Mouse (Mus musculus) lung, embryonic 14.5 days (tissue): ENCODE data around the gene Bhlhe23. TPM values are rescaled to one million over a fixed set of nuclear protein-coding genes. Genes with fewer than 3 reads are reported as not detected.

ENCODE experiments used
- ATAC-seq: fragments of 200-750 bp; cut with Nextera tagmentation; 2 replicates; pipeline ENCODE4 v1.8.0; 2017; ENCODE audit warnings: mild to moderate bottlenecking, moderate TSS enrichment, moderate library complexity; ENCODE audit not compliant: insufficient read depth
- DNase-seq: peaks from one replicate; pipeline ENCODE4 v3.0.0-alpha.2; 2015
- H3K27ac ChIP-seq: fragments of 300-500 bp; sonication (generic); 2 replicates; pipeline ENCODE4 v1.5.1; 2014; ENCODE audit warnings: low read depth, mild to moderate bottlenecking, moderate library complexity
- H3K27me3 ChIP-seq: fragments of 300-500 bp; sonication (generic); 2 replicates; pipeline ENCODE4 v1.6.1; 2014; ENCODE audit warnings: low read length, control low read depth; ENCODE audit not compliant: insufficient read depth
- H3K36me3 ChIP-seq: fragments of 300-500 bp; sonication (generic); 2 replicates; pipeline ENCODE4 v1.6.1; 2014; ENCODE audit warnings: control low read depth; ENCODE audit not compliant: insufficient read depth
- H3K4me1 ChIP-seq: fragments of 300-500 bp; sonication (generic); 2 replicates; pipeline ENCODE4 v1.6.1; 2014; ENCODE audit warnings: antibody characterized with exemption, control low read depth; ENCODE audit not compliant: insufficient read depth
- H3K4me2 ChIP-seq: fragments of 300-500 bp; sonication (generic); 2 replicates; pipeline ENCODE4 v1.6.1; 2014; ENCODE audit warnings: mild to moderate bottlenecking
- H3K4me3 ChIP-seq: fragments of 300-500 bp; sonication (generic); 2 replicates; pipeline ENCODE4 v1.5.1; 2014; ENCODE audit warnings: low read depth, low read length
- H3K9ac ChIP-seq: fragments of 300-500 bp; sonication (generic); 2 replicates; pipeline ENCODE4 v1.6.1; 2014
- H3K9me3 ChIP-seq: fragments of 300-500 bp; sonication (generic); 2 replicates; pipeline ENCODE4 v1.6.1; 2016; ENCODE audit warnings: low read depth, low read length, control low read depth
- CTCF ChIP-seq: IDR thresholded peaks from 2 replicates; pipeline ENCODE4 v1.5.1; 2016; ENCODE audit warnings: antibody characterized with exemption, low read depth
- WGBS: fragments of 180-500 bp; shearing (Covaris S2); extraction: QIAGEN DNeasy Blood & Tissue Kit; methylation state at CpG from one replicate; pipeline ENCODE4 v1.1.7; 2014; 5-methylcytosine and 5-hydroxymethylcytosine counted together
- polyA plus RNA-seq: library from polyadenylated mRNA; unstranded; fragments of >200 nt; fragmentation: Nextera tagmentation; extraction: Ambion mirVana; gene quantifications from 2 replicates; pipeline ENCODE4 v1.2.1, GENCODE M21; 2014

Bhlhe23 gene
- polyA plus RNA-seq: not detected in 2 replicates

GRCm38 (mm10) chr2:180776793-180777192 is at the start of gene Bhlhe23:
TSS of gene Bhlhe23 (minus strand) at chr2:180776900.
- Histone ChIP-seq H3K9me3 (no peaks in the 10 kb centered on the region), H3K27me3 (peaks cover 71% of the 10 kb centered on the region), H3K4me1 (no peaks in the 10 kb centered on the region), H3K27ac (no peak within 1 kb of the TSS), H3K4me3 (peak within 1 kb of the TSS; percentile 19), H3K36me3 (no peaks in the 10 kb centered on the region), H3K9ac (no peak within 1 kb of the TSS), H3K4me2 (peak within 1 kb of the TSS; percentile 43)
- DNase-seq (no peak), ATAC-seq (no peak)
- WGBS: 3% methylated on average over 28 of the region's 28 CpGs
- TF ChIP-seq CTCF: no peak

- Histone ChIP-seq H3K9ac (no peak overlapping the region), H3K4me2 (no peak overlapping the region), H3K27ac (no peak overlapping the region), H3K36me3 (no peaks in the 10 kb centered on the region), H3K4me3 (no peak overlapping the region), H3K9me3 (no peaks in the 10 kb centered on the region), H3K4me1 (no peaks in the 10 kb centered on the region), H3K27me3 (no peaks in the 10 kb centered on the region)
- TF ChIP-seq CTCF: no peak
- ATAC-seq (no peak), DNase-seq (no peak)
- 43% methylated on average over 11 of the region's 11 CpGs for WGBS
Measured at GRCm38 (mm10) chr2:180825147-180825941, 48.6 kb upstream of the Bhlhe23 start.

DNA sequence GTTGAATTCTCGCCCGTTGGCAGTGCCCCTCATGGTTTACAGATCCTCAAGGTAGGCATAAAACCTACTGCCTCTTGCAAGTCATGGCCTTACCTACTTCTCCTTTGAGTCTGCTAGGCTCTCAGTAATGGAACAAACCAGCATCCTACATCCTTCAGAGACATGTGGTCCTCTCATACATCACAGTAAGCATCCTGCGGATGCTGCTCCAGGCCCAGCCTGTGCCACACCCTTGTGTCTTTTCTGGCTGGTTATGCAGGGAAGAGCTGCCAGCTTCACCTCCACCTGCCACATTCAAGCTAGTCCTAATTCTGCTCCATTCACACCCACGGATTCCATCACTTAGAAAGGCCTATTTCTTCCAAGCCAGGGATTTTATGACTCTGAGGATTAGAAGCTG is 48.0 kb upstream of the Bhlhe23 start:
- no peak for DNase-seq

GRCm38 (mm10) chr2:180824061-180824460 is 47.4 kb upstream of the Bhlhe23 start:
- H3K4me1 ChIP-seq: no peaks in the 10 kb centered on the region
- no peak for TF ChIP-seq CTCF
- no peak overlapping the region for H3K9ac ChIP-seq
- DNase-seq (no peak), ATAC-seq (no peak)
- no peaks in the 10 kb centered on the region for H3K36me3 ChIP-seq
- no peaks in the 10 kb centered on the region for H3K27me3 ChIP-seq
- no peaks in the 10 kb centered on the region for H3K9me3 ChIP-seq
- H3K27ac ChIP-seq: no peak overlapping the region
- WGBS: 50% methylated on average over 4 of the region's 4 CpGs
- no peak overlapping the region for H3K4me2 ChIP-seq
- no peak overlapping the region for H3K4me3 ChIP-seq

More for the DNA sequence above, 48.0 kb upstream of the Bhlhe23 start:
- WGBS: 73% methylated on average over 4 of the region's 4 CpGs
- Histone ChIP-seq H3K27ac (no peak overlapping the region), H3K4me3 (no peak overlapping the region), H3K4me1 (no peaks in the 10 kb centered on the region), H3K9me3 (no peaks in the 10 kb centered on the region), H3K36me3 (no peaks in the 10 kb centered on the region), H3K4me2 (no peak overlapping the region), H3K9ac (no peak overlapping the region), H3K27me3 (no peaks in the 10 kb centered on the region)
- TF ChIP-seq CTCF: no peak
- no peak for ATAC-seq

DNA sequence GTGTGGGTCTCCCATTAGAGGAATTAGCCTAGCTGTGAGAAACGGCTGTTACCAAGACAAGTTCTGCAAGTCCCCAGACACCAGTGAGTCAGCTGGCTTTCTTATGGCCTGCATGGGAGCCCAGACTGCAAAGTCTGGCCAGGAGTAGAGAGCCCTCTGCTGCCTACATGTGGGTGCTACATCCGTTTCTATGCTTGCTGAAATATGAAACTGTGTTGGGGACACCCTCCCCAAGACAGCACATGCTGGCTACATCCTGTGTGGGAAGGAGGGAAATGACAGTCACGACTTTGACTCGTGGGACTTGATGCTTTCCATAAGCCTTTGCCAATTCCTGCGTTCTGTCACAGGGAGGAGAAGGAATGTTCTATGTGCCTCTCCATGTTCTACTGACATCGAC is 45.8 kb upstream of the Bhlhe23 start:
- Histone ChIP-seq H3K4me3 (no peak overlapping the region), H3K27ac (no peak overlapping the region), H3K27me3 (no peaks in the 10 kb centered on the region), H3K4me2 (no peak overlapping the region), H3K36me3 (no peaks in the 10 kb centered on the region), H3K9ac (no peak overlapping the region), H3K9me3 (no peaks in the 10 kb centered on the region), H3K4me1 (no peaks in the 10 kb centered on the region)
- 21% methylated on average over 6 of the region's 6 CpGs for WGBS
- TF ChIP-seq CTCF: peak; percentile 53
- DNase-seq: peak; percentile 59
- ATAC-seq: peak; percentile 44; the same call in 1 of the 2 replicates

GRCm38 (mm10) chr2:180819504-180819903 is 42.8 kb upstream of the Bhlhe23 start:
- H3K4me2 ChIP-seq: no peak overlapping the region
- TF ChIP-seq CTCF: no peak
- WGBS: 83% methylated on average over 2 of the region's 2 CpGs

GRCm38 (mm10) chr2:180816440-180817065 is 39.9 kb upstream of the Bhlhe23 start:
- no peaks in the 10 kb centered on the region for H3K27me3 ChIP-seq
- H3K9me3 ChIP-seq: no peaks in the 10 kb centered on the region
- H3K4me1 ChIP-seq: no peaks in the 10 kb centered on the region
- ATAC-seq (no peak), DNase-seq (no peak)
- no peak overlapping the region for H3K4me3 ChIP-seq
- no peak for TF ChIP-seq CTCF
- no peak overlapping the region for H3K9ac ChIP-seq
- no peaks in the 10 kb centered on the region for H3K36me3 ChIP-seq
- no peak overlapping the region for H3K4me2 ChIP-seq
- WGBS: 55% methylated on average over 6 of the region's 6 CpGs
- no peak overlapping the region for H3K27ac ChIP-seq

More at GRCm38 (mm10) chr2:180819504-180819903, 42.8 kb upstream of the Bhlhe23 start:
- no peaks in the 10 kb centered on the region for H3K9me3 ChIP-seq
- H3K9ac ChIP-seq: no peak overlapping the region
- ATAC-seq (no peak), DNase-seq (no peak)
- no peak overlapping the region for H3K4me3 ChIP-seq
- H3K4me1 ChIP-seq: no peaks in the 10 kb centered on the region
- H3K27ac ChIP-seq: no peak overlapping the region
- H3K27me3 ChIP-seq: no peaks in the 10 kb centered on the region
- H3K36me3 ChIP-seq: no peaks in the 10 kb centered on the region
